Mouse (Mus musculus): ENCODE measurements at regions not wholly inside any gene's neighbourhood (a gene's known extent, or its start where the extent isn't known, plus 50 kb on each side); places are given as distances from the start of the nearest gene placed in this dataset.
A peak's percentile ranks its signal among the peaks of the same experiment; 100 is the strongest.

DNA sequence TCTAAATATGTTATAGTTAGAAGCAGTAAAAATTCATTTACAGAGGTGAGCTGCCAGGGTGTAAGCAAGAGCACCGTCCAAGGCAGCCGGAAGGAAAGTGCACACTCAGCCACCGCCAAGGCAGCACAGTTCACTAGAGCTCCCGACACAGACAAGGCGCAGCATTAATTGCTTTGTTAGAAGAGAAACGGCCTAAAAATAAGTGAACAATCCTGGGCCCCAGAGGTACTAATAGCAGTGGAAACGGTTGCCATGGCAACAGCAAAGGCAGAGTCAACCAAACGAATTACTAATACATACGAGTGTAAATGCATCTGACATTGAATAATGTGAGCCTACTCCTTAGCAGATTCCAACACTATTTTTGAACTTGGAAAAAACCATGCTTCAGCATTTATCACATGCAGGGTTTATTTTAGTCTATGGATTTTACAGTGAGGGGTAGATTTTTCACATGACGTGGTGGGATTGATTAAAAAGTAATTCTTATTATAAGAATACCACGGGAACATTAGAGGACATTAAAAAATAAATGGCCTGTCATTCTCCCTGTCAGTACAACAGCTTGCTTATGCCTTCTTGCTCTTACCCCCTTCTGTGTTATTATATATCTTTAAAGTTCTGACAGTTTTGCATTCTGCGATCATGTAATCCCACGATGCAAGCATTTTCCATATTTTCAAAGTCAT is 62.5 kb downstream of the Cavin4 start:
- peak; percentile 17 for DNase-seq (ENCODE audit: low read depth)

- no peak for DNase-seq (ENCODE audit: low read depth)
These were observed 63.1 kb downstream of the Cavin4 start for GRCm38 (mm10) chr4:48726349-48726835.

DNA sequence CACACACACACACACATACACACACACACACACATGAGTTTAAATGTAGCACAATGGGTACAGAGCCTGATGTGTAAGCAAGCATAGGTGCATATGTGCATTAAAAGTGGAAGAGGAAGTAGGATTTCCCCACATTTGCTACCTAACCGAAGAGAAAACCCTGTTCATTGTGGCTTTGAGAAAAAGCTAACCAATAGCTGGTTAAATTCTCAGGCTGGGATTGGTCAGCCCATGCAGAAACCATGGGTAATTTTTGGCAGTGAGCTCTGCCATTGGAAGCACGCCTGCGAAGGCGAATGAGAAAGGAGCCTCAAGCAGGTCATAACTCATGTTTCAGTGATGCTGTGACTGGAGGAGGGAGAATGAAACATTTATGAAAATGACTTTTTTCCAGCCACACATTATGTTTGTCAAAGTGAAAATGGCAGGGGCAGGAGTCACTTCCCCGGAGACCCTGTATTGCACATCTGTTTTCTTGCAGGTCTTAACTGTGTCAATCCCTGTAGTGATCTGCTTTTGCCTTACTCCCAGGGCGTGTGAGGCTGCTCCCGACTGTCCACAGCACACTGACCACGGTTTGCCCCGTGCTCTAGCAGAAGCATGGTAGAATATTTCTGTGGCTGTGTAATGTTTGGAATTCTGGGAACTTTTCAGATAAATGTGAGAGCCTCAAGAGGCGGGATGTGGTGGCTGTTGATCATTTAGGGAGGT is 71.7 kb downstream of the Cavin4 start:
- peak; percentile 29 for DNase-seq (ENCODE audit: low read depth)

- no peak for DNase-seq (ENCODE audit: low read depth)
These were observed 82.9 kb downstream of the Cavin4 start for GRCm38 (mm10) chr4:48746237-48746636.

DNA sequence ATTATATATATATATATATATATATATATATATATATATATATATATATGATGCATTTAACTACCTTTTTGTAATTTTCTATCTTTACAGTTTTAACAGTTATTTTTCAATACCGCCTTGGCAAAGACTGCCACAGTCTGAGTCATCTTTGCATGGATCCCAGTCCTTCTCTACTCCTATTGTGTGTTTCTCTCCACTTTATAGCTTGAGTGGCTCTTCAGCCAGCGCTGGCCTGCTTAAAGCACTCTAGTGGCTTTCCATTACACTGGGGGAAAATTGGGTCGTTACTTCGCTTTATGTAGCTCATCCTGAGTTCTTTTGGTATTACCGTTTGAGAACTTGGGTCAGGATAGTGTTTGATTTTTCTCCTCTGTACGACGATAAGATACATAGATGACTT is 86.3 kb downstream of the Cavin4 start:
- no peak for DNase-seq (ENCODE audit: low read depth)

GRCm38 (mm10) chr4:48750087-48750486 is 86.8 kb downstream of the Cavin4 start:
- no peak for DNase-seq (ENCODE audit: low read depth)

DNA sequence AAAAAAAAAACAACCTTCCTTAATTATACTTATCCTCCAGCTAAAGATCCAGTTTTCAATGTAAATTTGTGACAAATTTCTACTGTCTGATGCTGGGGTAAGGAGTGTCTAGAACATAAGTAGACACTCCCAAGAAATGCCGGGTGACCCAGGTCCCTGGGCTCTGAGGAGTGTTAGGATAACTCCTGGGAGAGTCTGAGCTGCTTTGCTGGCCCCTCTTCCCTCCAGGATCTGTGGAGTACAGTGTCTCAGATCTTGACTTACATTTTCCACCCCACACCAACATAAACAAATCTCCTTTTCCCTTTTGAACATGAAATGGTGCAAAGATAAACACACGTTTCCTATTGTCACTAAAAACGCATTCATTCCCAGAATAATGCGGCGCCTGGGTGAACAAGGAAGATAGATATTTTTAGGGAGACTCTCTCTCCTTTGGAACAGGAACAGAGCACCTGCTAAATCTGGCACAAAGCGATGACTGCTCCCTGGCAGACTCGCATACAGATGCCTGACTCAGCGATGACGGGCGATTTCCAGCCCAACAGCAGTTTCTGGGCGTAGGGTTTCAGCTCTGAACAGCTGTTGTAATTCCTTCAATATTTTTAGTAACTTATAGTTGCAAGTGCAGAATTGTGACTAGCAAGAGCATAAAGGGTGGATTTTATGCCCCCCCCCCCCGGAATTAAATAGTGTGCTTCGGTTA is 91.3 kb downstream of the Cavin4 start:
- peak; percentile 60 for DNase-seq (ENCODE audit: low read depth)

DNA sequence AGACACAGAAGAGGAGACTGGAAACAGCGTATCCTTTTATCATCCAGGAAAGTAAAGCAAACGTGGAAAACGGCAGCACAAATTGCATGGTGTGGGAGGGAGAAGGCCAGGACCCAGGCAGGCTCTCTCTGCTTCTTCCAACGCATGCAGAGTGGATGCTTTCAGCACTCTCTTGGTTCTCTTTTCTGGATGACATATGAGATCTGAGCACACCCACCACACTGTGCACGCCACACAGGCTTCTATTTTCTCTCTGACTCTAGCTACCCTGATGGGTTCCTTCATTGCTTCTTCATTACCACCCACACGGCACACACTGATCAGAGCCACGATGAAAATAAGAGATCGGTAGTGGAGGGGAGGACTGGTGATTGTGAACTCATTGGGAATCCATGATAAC is 97.3 kb downstream of the Cavin4 start:
- no peak for DNase-seq (ENCODE audit: low read depth)

- no peak for DNase-seq (ENCODE audit: low read depth)
These were observed 103.1 kb downstream of the Cavin4 start for GRCm38 (mm10) chr4:48766458-48766857.

GRCm38 (mm10) chr4:48770403-48770953 is 107.2 kb downstream of the Cavin4 start:
- no peak for DNase-seq (ENCODE audit: low read depth)

DNA sequence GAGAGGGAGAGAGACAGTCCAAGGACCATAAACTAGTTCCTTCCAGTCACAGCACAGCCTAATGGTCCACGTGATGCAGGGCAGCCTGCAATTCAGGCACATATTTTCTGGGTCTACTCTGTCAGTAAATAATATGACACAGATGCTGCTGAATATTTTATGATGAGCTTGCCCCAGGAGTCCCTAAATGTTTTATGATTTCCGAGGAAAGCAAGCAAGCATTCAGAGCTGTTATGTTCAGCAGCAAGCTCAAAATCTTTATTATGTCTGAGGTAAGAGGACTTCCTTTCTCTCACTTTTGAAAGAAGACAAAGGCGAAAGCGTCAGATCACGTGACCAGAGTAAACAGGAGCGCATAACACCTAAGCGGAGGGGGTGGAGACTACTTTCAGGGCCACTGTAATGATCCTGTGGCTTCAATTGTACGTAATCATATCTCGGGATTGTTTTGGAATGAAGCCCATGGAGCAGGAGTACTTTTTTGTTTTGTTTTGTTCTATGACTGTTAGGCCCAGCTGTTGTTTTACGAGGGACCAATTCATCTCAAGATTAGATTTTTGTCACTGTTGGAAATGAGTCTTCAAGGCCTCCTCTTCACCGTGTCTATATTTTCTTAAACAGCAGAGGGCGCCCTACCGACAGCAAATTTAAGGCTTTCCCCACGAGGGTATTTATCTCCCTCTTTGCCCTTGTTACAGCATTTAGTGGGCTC is 107.8 kb downstream of the Cavin4 start:
- peak; percentile 58 for DNase-seq (ENCODE audit: low read depth)

- DNase-seq (ENCODE audit: low read depth) = no peak
These were observed 108.5 kb downstream of the Cavin4 start for GRCm38 (mm10) chr4:48771836-48772235.

DNA sequence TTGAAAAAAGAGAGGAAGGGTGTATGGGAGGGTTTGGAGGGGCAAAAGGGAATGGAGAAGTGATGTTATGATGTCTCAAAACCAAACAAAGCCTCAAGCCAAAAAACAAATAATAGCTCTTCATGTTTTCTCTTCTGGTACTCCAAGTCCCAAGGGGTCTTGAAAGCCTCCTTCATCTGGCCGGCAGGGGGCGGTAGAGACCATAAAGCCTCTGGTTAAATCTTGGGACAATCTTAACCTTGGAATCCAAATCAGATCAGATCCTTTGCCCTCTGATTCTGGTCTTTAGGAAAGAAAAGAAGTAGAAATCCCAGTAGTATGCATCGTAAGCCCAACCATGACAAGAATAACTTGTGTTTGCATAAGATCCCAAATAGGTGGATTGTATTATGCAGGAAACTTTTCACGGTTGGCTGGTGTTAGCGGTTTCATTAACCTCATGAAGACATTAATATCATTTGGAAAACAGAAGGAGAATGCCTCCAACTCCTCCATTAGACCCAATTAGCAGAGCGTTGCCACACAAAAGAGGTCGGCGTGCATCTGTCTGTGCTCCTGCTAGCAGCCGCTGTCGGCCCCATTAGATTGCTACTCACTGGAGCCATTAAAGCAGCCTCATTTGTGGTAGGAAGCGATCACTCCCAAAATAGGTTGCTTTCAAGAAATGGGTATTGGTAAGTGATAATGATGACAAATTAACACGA is 116.0 kb downstream of the Cavin4 start:
- peak; percentile 67 for DNase-seq (ENCODE audit: low read depth)

GRCm38 (mm10) chr4:48779955-48780354 is 116.6 kb downstream of the Cavin4 start:
- DNase-seq (ENCODE audit: low read depth) = no peak

DNA sequence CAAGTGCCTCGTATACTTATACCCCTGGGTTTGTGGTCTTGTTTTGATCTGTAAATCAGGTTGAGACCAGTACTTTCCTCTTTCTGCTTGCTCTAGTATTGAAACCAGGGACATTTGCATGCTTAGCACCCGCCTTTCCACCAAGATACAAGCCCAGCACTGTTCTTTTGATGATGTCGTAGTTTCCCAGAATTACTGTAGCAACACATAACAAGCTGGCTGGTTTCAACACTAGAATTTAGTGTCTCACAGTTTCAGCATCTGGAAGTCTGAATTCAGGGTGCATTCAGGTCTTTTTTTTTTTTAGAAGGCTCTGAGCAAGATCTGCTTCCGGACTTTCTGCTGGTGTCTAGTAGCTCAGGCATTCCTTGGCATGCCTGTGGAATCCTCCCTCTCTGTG is 117.8 kb downstream of the Cavin4 start:
- no peak for DNase-seq (ENCODE audit: low read depth)

- DNase-seq (ENCODE audit: low read depth) = no peak
These were observed 119.4 kb downstream of the Cavin4 start for GRCm38 (mm10) chr4:48782686-48783085.

GRCm38 (mm10) chr4:48791096-48791495 is 127.8 kb downstream of the Cavin4 start:
- DNase-seq (ENCODE audit: low read depth) = no peak

- DNase-seq (ENCODE audit: low read depth) = no peak
These were observed 140.5 kb downstream of the Cavin4 start for GRCm38 (mm10) chr4:48803777-48804176.

- DNase-seq (ENCODE audit: low read depth) = no peak
These were observed 145.3 kb downstream of the Cavin4 start for GRCm38 (mm10) chr4:48808571-48808970.

DNA sequence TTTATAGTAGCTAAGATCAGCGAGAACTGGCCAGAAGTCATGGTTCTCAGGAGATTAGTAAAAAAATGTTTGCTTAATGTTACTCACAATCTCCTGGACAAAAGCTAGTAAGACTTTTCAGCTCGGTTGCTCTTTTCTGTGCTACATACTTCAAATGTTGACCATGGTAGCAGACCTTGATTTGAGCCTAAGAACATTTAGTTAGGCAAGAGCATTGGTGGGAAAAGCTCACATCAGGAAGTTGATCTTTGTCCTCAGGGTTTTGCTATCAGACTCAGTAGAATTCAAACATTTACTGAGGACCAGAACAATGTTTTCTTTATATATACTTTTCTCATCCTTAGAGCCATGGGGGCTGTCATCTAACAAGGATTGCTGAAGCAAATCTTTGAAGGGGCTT is 170.4 kb downstream of the Cavin4 start:
- no peak for DNase-seq (ENCODE audit: low read depth)

GRCm38 (mm10) chr4:48842777-48843214 is 179.5 kb downstream of the Cavin4 start:
- no peak for DNase-seq (ENCODE audit: low read depth)
